Mouse (Mus musculus): ENCODE measurements around the gene Trpv5. TPM values are rescaled to one million over a fixed set of nuclear protein-coding genes. Genes with fewer than 3 reads are reported as not detected.

Trpv5 gene
- total RNA-seq, 2 experiments from 2014 or later = not detected

Other genes with a start within 250 kb of the Trpv5 start
- gene Gm10334, start 234.6 kb downstream of the Trpv5 start, total RNA-seq (2021) = under 1 TPM; 0.58 to 0.68 TPM
- gene Prss1, start 221.8 kb downstream of the Trpv5 start, total RNA-seq (2021) = not detected
- gene Prss2, start 159.0 kb downstream of the Trpv5 start, total RNA-seq (2021) = not detected
- gene Ephb6, start 75.3 kb downstream of the Trpv5 start, total RNA-seq (2021) = 100 to 1,000 TPM; 115 to 119 TPM
- gene Trpv6, start 44.4 kb downstream of the Trpv5 start, total RNA-seq (2021) = 1 to 10 TPM; 2.0 to 2.3 TPM
- gene Llcfc1, start 3.7 kb upstream of the Trpv5 start, total RNA-seq (2021) = not detected
- not detected for gene Kel, start 23.6 kb upstream of the Trpv5 start, total RNA-seq (2021)
- not detected for gene Olfr459, start 94.4 kb upstream of the Trpv5 start, total RNA-seq (2021)
- gene Pip, start 166.8 kb upstream of the Trpv5 start, total RNA-seq (2021) = not detected
- not detected for gene Sval2, start 172.2 kb upstream of the Trpv5 start, total RNA-seq (2021)

Data from left cerebral cortex, adult 18-20 months (tissue).